Comparison of ENCODE assay signal across 8 mouse cellular contexts in genomic region chr6:25767073-25767472, GRCm38 (mm10). TPM values are rescaled to one million over a fixed set of nuclear protein-coding genes. Genes with fewer than 3 reads are reported as not detected.
DNase-seq lines count a peak whose midpoint lies in the region; ATAC-seq and TF ChIP-seq lines count a peak whose summit lies in the region.

No protein-coding gene starts in this region.

- no peak overlapping the region for H3K9ac ChIP-seq in liver, adult 2 months (ENCODE audit: low read depth, low read length)
- H3K9ac ChIP-seq in liver, embryonic 12.5 days, result no peak overlapping the region
- H3K9ac ChIP-seq in forebrain, embryonic 12.5 days, result no peak overlapping the region
- no peak overlapping the region for H3K9ac ChIP-seq in neural tube, embryonic 12.5 days

- no peaks in the 10 kb centered on the region for H3K4me1 ChIP-seq in liver, adult 2 months (ENCODE audit: control insufficient read depth, insufficient read depth, low read length)
- H3K4me1 ChIP-seq in liver, embryonic 12.5 days, result no peaks in the 10 kb centered on the region
- no peaks in the 10 kb centered on the region for H3K4me1 ChIP-seq in forebrain, embryonic 12.5 days
- no peaks in the 10 kb centered on the region for H3K4me1 ChIP-seq in neural tube, embryonic 12.5 days

- H3K27me3 ChIP-seq in liver, adult 2 months (ENCODE audit: control insufficient read depth, insufficient read depth, low read length), result no peaks in the 10 kb centered on the region
- H3K27me3 ChIP-seq in liver, embryonic 12.5 days (replicated peaks), result no peaks in the 10 kb centered on the region
- H3K27me3 ChIP-seq in forebrain, embryonic 12.5 days, result no peaks in the 10 kb centered on the region
- no peaks in the 10 kb centered on the region for H3K27me3 ChIP-seq in neural tube, embryonic 12.5 days (replicated peaks)

- no peak for TF ChIP-seq POLR2A in liver, adult 2 months (IDR thresholded peaks at IDR 0.05; ENCODE audit: extremely low read depth, insufficient read depth, low read length)

- no peak overlapping the region for H3K4me3 ChIP-seq in liver, adult 2 months (ENCODE audit: insufficient read depth, low read depth, low read length)
- H3K4me3 ChIP-seq in liver, embryonic 12.5 days, result no peak overlapping the region
- H3K4me3 ChIP-seq in forebrain, embryonic 12.5 days (replicated peaks), result no peak overlapping the region
- H3K4me3 ChIP-seq in neural tube, embryonic 12.5 days, result no peak overlapping the region

- H3K79me2 ChIP-seq in liver, adult 2 months (ENCODE audit: control insufficient read depth, insufficient read depth, low read length), result no peaks in the 10 kb centered on the region

- ATAC-seq in liver, embryonic 12.5 days, result no peak
- ATAC-seq in forebrain, embryonic 12.5 days (ENCODE audit: low FRiP score), result peak; percentile 85
- peak; percentile 83 for ATAC-seq in neural tube, embryonic 12.5 days (ENCODE audit: low FRiP score, low read depth)

- peak; percentile 1 for DNase-seq in liver, adult 2 months (ENCODE audit: extremely low read depth, low read depth, low spot score)
- peak; percentile 51 for DNase-seq in brain, embryonic 18.5 days (ENCODE audit: low read depth, low spot score)
- peak; percentile 27 to 46 for DNase-seq in layer of hippocampus, adult 8-10 months (ENCODE audit: low spot score in 2 of 2)
- no peak for DNase-seq in ovary, postnatal 36 days (ENCODE audit: low spot score)
- no peak for DNase-seq in B cell, adult 2 months

- no peak overlapping the region for H3K4me2 ChIP-seq in liver, embryonic 12.5 days
- no peak overlapping the region for H3K4me2 ChIP-seq in forebrain, embryonic 12.5 days
- H3K4me2 ChIP-seq in neural tube, embryonic 12.5 days (replicated peaks), result no peak overlapping the region

- 81% methylated on average over 7 of the region's 7 CpGs for WGBS in liver, adult 2 months
- WGBS in liver, embryonic 12.5 days (ENCODE audit: insufficient replicate concordance), result 82% methylated on average over 7 of the region's 7 CpGs
- 57% methylated on average over 7 of the region's 7 CpGs for WGBS in forebrain, embryonic 12.5 days
- 56% methylated on average over 7 of the region's 7 CpGs for WGBS in neural tube, embryonic 12.5 days

- no peak overlapping the region for H3K27ac ChIP-seq in liver, adult 2 months (replicated peaks; ENCODE audit: insufficient read depth, low read depth, low read length)
- no peak overlapping the region for H3K27ac ChIP-seq in liver, embryonic 12.5 days
- no peak overlapping the region for H3K27ac ChIP-seq in forebrain, embryonic 12.5 days
- H3K27ac ChIP-seq in neural tube, embryonic 12.5 days, result no peak overlapping the region

- no peak for TF ChIP-seq CTCF in liver, adult 2 months (IDR thresholded peaks at IDR 0.05; ENCODE audit: low read depth, low read length)

- H3K36me3 ChIP-seq in liver, adult 2 months (ENCODE audit: control insufficient read depth, insufficient read depth, low read length), result peaks cover 27% of the 10 kb centered on the region
- H3K36me3 ChIP-seq in liver, embryonic 12.5 days, result peaks cover 79% of the 10 kb centered on the region
- peaks cover 30% of the 10 kb centered on the region for H3K36me3 ChIP-seq in forebrain, embryonic 12.5 days (replicated peaks)
- peaks cover 24% of the 10 kb centered on the region for H3K36me3 ChIP-seq in neural tube, embryonic 12.5 days

- no peaks in the 10 kb centered on the region for H3K9me3 ChIP-seq in liver, embryonic 12.5 days (replicated peaks)
- no peaks in the 10 kb centered on the region for H3K9me3 ChIP-seq in forebrain, embryonic 12.5 days
- no peaks in the 10 kb centered on the region for H3K9me3 ChIP-seq in neural tube, embryonic 12.5 days

RNA-seq across cellular contexts. Expression of gene Pot1a, which starts 42.0 kb away (rescaled TPM):
- 8.3 and 9.4 TPM in 2 replicates for total RNA-seq in liver, adult 2 months (2014; rRNA removed)
- 1.2 and 1.3 TPM in 2 replicates for polyA plus RNA-seq in liver, adult 2 months (2012; rRNA removed)
- 26.2 and 26.3 TPM in 2 replicates for polyA plus RNA-seq in liver, embryonic 12.5 days (2016; fragmentation: Nextera tagmentation; extraction: Ambion mirVana)
- 40.6 and 46.5 TPM in 2 replicates for polyA plus RNA-seq in forebrain, embryonic 12.5 days (2016; fragmentation: Nextera tagmentation; extraction: Ambion mirVana)
- total RNA-seq in layer of hippocampus, adult 8-10 months (2022), result 10 to 100 TPM; 14.7 to 24.0 (median 20.5) TPM
- polyA plus RNA-seq in neural tube, embryonic 12.5 days (2016; fragmentation: Nextera tagmentation; extraction: Ambion mirVana), result 34.0 and 37.3 TPM in 2 replicates

Comparison
In these comparisons a context has a peak if more than half of its experiments do, and no peak if none do; other contexts are left out.
1. RNA of gene Pot1a, which starts 42.0 kb away (polyA plus RNA-seq): 40.6 to 46.5 TPM in forebrain, embryonic 12.5 days, 34.0 to 37.3 TPM in neural tube, embryonic 12.5 days and 26.2 to 26.3 TPM in liver, embryonic 12.5 days; 1.2 to 1.3 TPM in liver, adult 2 months; every median in the first group is over 10 times any median in the second.
2. DNase-seq: peak in liver, adult 2 months (single experiment), brain, embryonic 18.5 days (single experiment) and layer of hippocampus, adult 8-10 months (2 of 2); none in ovary, postnatal 36 days (single experiment) and B cell, adult 2 months (0 of 2).